Mouse (Mus musculus): Measurements from ENCODE around the gene Hist1h2bj. TPM values are rescaled to one million over a fixed set of nuclear protein-coding genes. Genes with fewer than 3 reads are reported as not detected.
"Not testable (repeated sequence)": the region's sequence is repeated elsewhere in the genome, so short reads cannot be mapped to it uniquely, and the experiment has no call there.

The Hist1h2bj gene
- polyA plus RNA-seq, 1 experiment from 2014 or later = 4.1 TPM

DNA sequence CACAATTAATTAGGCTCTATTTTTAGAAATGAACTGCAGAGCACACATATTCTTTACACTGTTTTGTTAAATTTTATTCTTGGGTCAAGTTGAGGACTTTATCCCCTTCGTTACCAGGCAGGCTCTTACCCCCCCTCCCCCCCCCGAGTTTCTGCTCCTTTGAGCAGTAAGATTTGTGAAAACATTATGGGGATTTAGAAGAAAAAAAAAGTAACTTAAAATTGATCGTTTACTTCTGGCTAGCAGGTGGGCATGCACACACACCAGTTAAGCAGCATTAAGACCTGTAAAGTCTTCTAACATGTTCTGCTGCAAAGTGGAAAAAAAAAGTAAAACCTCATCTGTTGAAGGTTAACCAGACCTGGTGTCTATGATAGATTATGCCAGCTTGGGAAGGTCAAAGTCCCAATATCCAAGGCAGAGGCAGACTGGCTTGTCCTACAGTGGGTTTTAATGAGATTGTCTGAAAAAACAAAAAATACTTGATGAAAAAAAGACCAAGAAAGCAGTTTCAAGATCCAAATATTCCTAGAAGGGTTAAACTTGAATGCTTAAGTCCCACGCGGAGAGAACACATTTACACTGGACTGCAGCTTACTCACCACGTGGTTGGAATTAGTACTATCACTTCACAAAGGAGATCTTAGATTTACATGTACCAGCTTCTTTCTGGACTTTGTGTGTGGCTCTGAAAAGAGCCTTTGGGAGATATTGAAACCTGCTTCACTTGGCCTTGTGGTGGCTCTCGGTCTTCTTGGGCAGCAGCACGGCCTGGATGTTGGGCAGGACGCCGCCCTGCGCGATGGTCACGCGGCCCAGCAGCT lies 8.4 kb upstream of the Hist1h2bj start:
- peak overlapping the region; percentile 67 for H3K4me2 ChIP-seq (ENCODE audit: low read length)
- H3K27ac ChIP-seq (replicated peaks; ENCODE audit: low read depth, low read length) = no peak overlapping the region
- WGBS = under 1% methylated on average over 12 of the region's 14 CpGs
- no peak for ATAC-seq (ENCODE audit: low FRiP score, low TSS enrichment)
- no peaks in the 10 kb centered on the region for H3K27me3 ChIP-seq (ENCODE audit: control insufficient read depth, insufficient read depth, low read length)
- H3K9ac ChIP-seq (replicated peaks; ENCODE audit: low read length) = no peak overlapping the region; the same call in 1 of the 2 replicates
- peaks cover 12% of the 10 kb centered on the region for H3K4me1 ChIP-seq (ENCODE audit: control insufficient read depth, insufficient read depth, low read length)
- no peaks in the 10 kb centered on the region for H3K36me3 ChIP-seq (ENCODE audit: control insufficient read depth, insufficient read depth, low read length)
- H3K4me3 ChIP-seq (replicated peaks; ENCODE audit: low read depth, low read length) = peak overlapping the region; percentile 38
- DNase-seq = peak; percentile 39
- no peaks in the 10 kb centered on the region for H3K9me3 ChIP-seq (ENCODE audit: control insufficient read depth, low read length)

GRCm38 (mm10) chr13:22035267-22036148 lies 7.5 kb upstream of the Hist1h2bj start, which contains the start of the genes Hist1h2ah and Hist1h2bk:
Gene Hist1h2ah (minus strand): TSS chr13:22035568.
Gene Hist1h2bk (plus strand): TSS chr13:22035870.
- DNase-seq (peak; percentile 96), ATAC-seq (ENCODE audit: low FRiP score, low TSS enrichment) (peak; percentile 97)
- peak within 1 kb of the TSS; percentile 67 for H3K4me2 ChIP-seq (ENCODE audit: low read length)
- peak within 1 kb of the TSS; percentile 64; the same call in 1 of the 2 replicates for H3K27ac ChIP-seq (replicated peaks; ENCODE audit: low read depth, low read length)
- H3K4me3 ChIP-seq (replicated peaks; ENCODE audit: low read depth, low read length) = peak within 1 kb of the TSS; percentile 38
- 1% methylated on average over 22 of the region's 69 CpGs for whole genome bisulfite sequencing
- peaks cover 18% of the 10 kb centered on the region for H3K4me1 ChIP-seq (ENCODE audit: control insufficient read depth, insufficient read depth, low read length)
- peak within 1 kb of the TSS; percentile 34; the same call in 1 of the 2 replicates for H3K9ac ChIP-seq (replicated peaks; ENCODE audit: low read length)
- not testable (repeated sequence) for H3K9me3 ChIP-seq (ENCODE audit: control insufficient read depth, low read length); H3K27me3 ChIP-seq (ENCODE audit: control insufficient read depth, insufficient read depth, low read length); H3K36me3 ChIP-seq (ENCODE audit: control insufficient read depth, insufficient read depth, low read length)

- DNase-seq = peak; percentile 33
- peak overlapping the region; percentile 64; the same call in 1 of the 2 replicates for H3K27ac ChIP-seq (replicated peaks; ENCODE audit: low read depth, low read length)
- WGBS = 2% methylated on average over 17 of the region's 23 CpGs
Measured at GRCm38 (mm10) chr13:22036149-22036956, 6.7 kb upstream of the Hist1h2bj start.

GRCm38 (mm10) chr13:22036986-22037385 lies 6.0 kb upstream of the Hist1h2bj start:
- Histone ChIP-seq H3K4me2 (ENCODE audit: low read length) (peak overlapping the region; percentile 67), H3K36me3 (ENCODE audit: control insufficient read depth, insufficient read depth, low read length) (no peaks in the 10 kb centered on the region), H3K27me3 (ENCODE audit: control insufficient read depth, insufficient read depth, low read length) (no peaks in the 10 kb centered on the region), H3K4me3 (replicated peaks; ENCODE audit: low read depth, low read length) (0 out of 2 replicates have a peak overlapping the region, but pooled peaks have one; percentile 38), H3K9me3 (ENCODE audit: control insufficient read depth, low read length) (no peaks in the 10 kb centered on the region), H3K9ac (replicated peaks; ENCODE audit: low read length) (0 out of 2 replicates have a peak overlapping the region, but pooled peaks have one; percentile 1), H3K4me1 (ENCODE audit: control insufficient read depth, insufficient read depth, low read length) (peaks cover 23% of the 10 kb centered on the region), H3K27ac (replicated peaks; ENCODE audit: low read depth, low read length) (no peak overlapping the region)
- 55% methylated on average over 3 of the region's 3 CpGs for WGBS
- DNase-seq (no peak), ATAC-seq (ENCODE audit: low FRiP score, low TSS enrichment) (no peak)

More at GRCm38 (mm10) chr13:22036149-22036956, 6.7 kb upstream of the Hist1h2bj start:
- H3K9ac ChIP-seq (replicated peaks; ENCODE audit: low read length) = peak overlapping the region; percentile 34; the same call in 1 of the 2 replicates
- peak overlapping the region; percentile 38 for H3K4me3 ChIP-seq (replicated peaks; ENCODE audit: low read depth, low read length)
- peak overlapping the region; percentile 67 for H3K4me2 ChIP-seq (ENCODE audit: low read length)
- H3K4me1 ChIP-seq (ENCODE audit: control insufficient read depth, insufficient read depth, low read length) = peaks cover 21% of the 10 kb centered on the region
- peak; percentile 10; the same call in 1 of the 2 replicates for ATAC-seq (ENCODE audit: low FRiP score, low TSS enrichment)
- no peaks in the 10 kb centered on the region for H3K36me3 ChIP-seq (ENCODE audit: control insufficient read depth, insufficient read depth, low read length)
- H3K27me3 ChIP-seq (ENCODE audit: control insufficient read depth, insufficient read depth, low read length) = no peaks in the 10 kb centered on the region
- no peaks in the 10 kb centered on the region for H3K9me3 ChIP-seq (ENCODE audit: control insufficient read depth, low read length)

DNA sequence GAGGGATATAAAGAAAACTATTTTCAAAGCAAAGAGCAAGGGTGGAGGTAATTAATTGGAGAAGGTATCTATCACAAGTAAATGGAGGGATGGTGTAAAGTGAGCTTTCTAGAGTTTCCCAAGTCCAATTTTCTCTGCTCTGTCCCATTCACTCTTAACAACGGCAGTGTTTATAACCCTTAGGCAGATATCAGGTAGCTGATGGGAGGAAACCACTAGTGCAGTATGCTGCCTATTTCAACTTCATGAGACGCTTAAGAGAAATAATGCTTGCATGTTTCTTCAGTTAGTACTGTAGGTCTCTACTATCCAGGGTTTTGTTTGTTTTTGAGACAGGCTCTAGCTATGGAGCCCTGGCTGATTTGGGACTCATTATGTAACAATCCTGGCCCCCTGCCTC lies 5.6 kb upstream of the Hist1h2bj start:
- 80% methylated on average over 2 of the region's 2 CpGs for WGBS
- ATAC-seq (ENCODE audit: low FRiP score, low TSS enrichment) (no peak), DNase-seq (no peak)
- no peak overlapping the region for H3K4me3 ChIP-seq (replicated peaks; ENCODE audit: low read depth, low read length)
- no peaks in the 10 kb centered on the region for H3K36me3 ChIP-seq (ENCODE audit: control insufficient read depth, insufficient read depth, low read length)
- H3K4me1 ChIP-seq (ENCODE audit: control insufficient read depth, insufficient read depth, low read length) = peaks cover 27% of the 10 kb centered on the region
- no peaks in the 10 kb centered on the region for H3K9me3 ChIP-seq (ENCODE audit: control insufficient read depth, low read length)
- no peak overlapping the region for H3K4me2 ChIP-seq (ENCODE audit: low read length)
- H3K27me3 ChIP-seq (ENCODE audit: control insufficient read depth, insufficient read depth, low read length) = no peaks in the 10 kb centered on the region
- no peak overlapping the region for H3K9ac ChIP-seq (replicated peaks; ENCODE audit: low read length)
- no peak overlapping the region for H3K27ac ChIP-seq (replicated peaks; ENCODE audit: low read depth, low read length)

DNA sequence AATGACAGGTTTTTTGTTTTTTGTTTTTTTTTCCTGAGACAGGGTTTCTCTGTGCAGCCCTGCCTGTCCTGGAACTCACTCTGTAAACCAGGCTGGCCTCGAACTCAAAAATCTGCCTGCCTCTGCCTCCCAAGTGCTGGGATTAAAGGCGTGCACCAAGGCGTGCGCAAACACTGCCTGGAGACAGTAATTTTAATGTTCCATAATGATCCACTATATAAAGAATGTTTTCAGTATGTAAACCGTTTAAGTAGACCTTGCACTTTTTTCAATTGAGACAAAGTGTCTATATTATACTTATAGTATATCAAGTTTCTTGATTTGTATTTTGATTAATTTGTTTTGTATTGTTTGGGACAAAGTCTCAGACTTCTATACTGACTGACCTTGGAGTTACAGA lies 3.6 kb upstream of the Hist1h2bj start:
- ATAC-seq (ENCODE audit: low FRiP score, low TSS enrichment) (no peak), DNase-seq (no peak)
- Histone ChIP-seq H3K36me3 (ENCODE audit: control insufficient read depth, insufficient read depth, low read length) (no peaks in the 10 kb centered on the region), H3K4me1 (ENCODE audit: control insufficient read depth, insufficient read depth, low read length) (peaks cover 29% of the 10 kb centered on the region), H3K4me3 (replicated peaks; ENCODE audit: low read depth, low read length) (no peak overlapping the region), H3K27me3 (ENCODE audit: control insufficient read depth, insufficient read depth, low read length) (no peaks in the 10 kb centered on the region), H3K4me2 (ENCODE audit: low read length) (no peak overlapping the region), H3K27ac (replicated peaks; ENCODE audit: low read depth, low read length) (no peak overlapping the region), H3K9ac (replicated peaks; ENCODE audit: low read length) (no peak overlapping the region), H3K9me3 (ENCODE audit: control insufficient read depth, low read length) (no peaks in the 10 kb centered on the region)
- 62% methylated on average over 5 of the region's 5 CpGs for WGBS

- no peak overlapping the region for H3K9ac ChIP-seq (replicated peaks; ENCODE audit: low read length)
- ATAC-seq (ENCODE audit: low FRiP score, low TSS enrichment) = no peak
- H3K9me3 ChIP-seq (ENCODE audit: control insufficient read depth, low read length) = no peaks in the 10 kb centered on the region
- DNase-seq = no peak
- peak overlapping the region; percentile 73 for H3K4me2 ChIP-seq (ENCODE audit: low read length)
- H3K4me3 ChIP-seq (replicated peaks; ENCODE audit: low read depth, low read length) = peak overlapping the region; percentile 36; the same call in 1 of the 2 replicates
- no peaks in the 10 kb centered on the region for H3K27me3 ChIP-seq (ENCODE audit: control insufficient read depth, insufficient read depth, low read length)
- WGBS = 7% methylated on average over 2 of the region's 2 CpGs
- H3K4me1 ChIP-seq (ENCODE audit: control insufficient read depth, insufficient read depth, low read length) = peaks cover 24% of the 10 kb centered on the region
- H3K27ac ChIP-seq (replicated peaks; ENCODE audit: low read depth, low read length) = peak overlapping the region; percentile 60
- H3K36me3 ChIP-seq (ENCODE audit: control insufficient read depth, insufficient read depth, low read length) = no peaks in the 10 kb centered on the region
Measured at GRCm38 (mm10) chr13:22039951-22040463, 3.0 kb upstream of the Hist1h2bj start.
